ENCODE assay signal across 23 mouse cellular contexts in genomic region chr6:145469260-145469943, GRCm38 (mm10).
DNase-seq lines count a peak whose midpoint lies in the region; ATAC-seq and TF ChIP-seq lines count a peak whose summit lies in the region.
"Had no signal": no experiment of that assay in that cellular context is flagged by ENCODE, and none has a peak within 500 bp of the region (broad histone marks: within the 10 kb centered on the region; RNA-seq: fewer than 3 reads in every experiment).

No protein-coding gene starts in this region.

- peak; percentile 23; the same call in 1 of the 2 replicates for ATAC-seq in hindbrain, embryonic 15.5 days (ENCODE audit: low FRiP score, low read depth)
- ATAC-seq in hindbrain, embryonic 11.5 days (ENCODE audit: low FRiP score), result no peak
- ATAC-seq in neural tube, embryonic 13.5 days (ENCODE audit: low read depth), result 0 out of 2 replicates have a peak, but pooled peaks have one; percentile 10
- ATAC-seq in forebrain, postnatal 0 days, result peak; percentile 30; the same call in 1 of the 2 replicates
- ATAC-seq: intestine, embryonic 15.5 days had no signal

- no peak for TF ChIP-seq CTCF in forebrain, postnatal 0 days (IDR thresholded peaks at IDR 0.05; ENCODE audit: low read depth)

- no peaks in the 10 kb centered on the region for H3K36me3 ChIP-seq in hindbrain, embryonic 15.5 days
- H3K36me3 ChIP-seq in hindbrain, embryonic 11.5 days (ENCODE audit: control insufficient read depth, insufficient read depth, low read length), result no peaks in the 10 kb centered on the region
- H3K36me3 ChIP-seq in neural tube, embryonic 13.5 days, result no peaks in the 10 kb centered on the region
- no peaks in the 10 kb centered on the region for H3K36me3 ChIP-seq in forebrain, postnatal 0 days (ENCODE audit: insufficient read depth)
- H3K36me3 ChIP-seq: embryonic facial prominence, embryonic 13.5 days; heart, embryonic 10.5 days; intestine, embryonic 15.5 days; limb, embryonic 12.5 days had no signal

- no peak overlapping the region for H3K27ac ChIP-seq in hindbrain, embryonic 15.5 days (replicated peaks)
- no peak overlapping the region for H3K27ac ChIP-seq in hindbrain, embryonic 11.5 days (ENCODE audit: low read depth, low read length)
- peak overlapping the region; percentile 40 for H3K27ac ChIP-seq in neural tube, embryonic 13.5 days (replicated peaks)
- no peak overlapping the region for H3K27ac ChIP-seq in forebrain, postnatal 0 days (ENCODE audit: low read depth, low read length)
- H3K27ac ChIP-seq: embryonic facial prominence, embryonic 13.5 days; heart, embryonic 10.5 days; intestine, embryonic 15.5 days; limb, embryonic 12.5 days; liver, embryonic 14.5 days had no signal

- no peak overlapping the region for H3K4me3 ChIP-seq in hindbrain, embryonic 15.5 days
- no peak overlapping the region for H3K4me3 ChIP-seq in hindbrain, embryonic 11.5 days (ENCODE audit: low read depth, low read length)
- H3K4me3 ChIP-seq in neural tube, embryonic 13.5 days, result no peak overlapping the region
- H3K4me3 ChIP-seq in forebrain, postnatal 0 days (ENCODE audit: low read depth, low read length), result no peak overlapping the region
- H3K4me3 ChIP-seq: embryonic facial prominence, embryonic 13.5 days; erythroblast, embryonic 14.5 days; heart, embryonic 10.5 days; intestine, embryonic 15.5 days; limb, embryonic 12.5 days had no signal

- WGBS in hindbrain, embryonic 15.5 days, result 46% methylated on average over 8 of the region's 8 CpGs
- WGBS in hindbrain, embryonic 11.5 days, result 83% methylated on average over 8 of the region's 8 CpGs
- WGBS in neural tube, embryonic 13.5 days, result 36% methylated on average over 8 of the region's 8 CpGs
- WGBS in forebrain, postnatal 0 days, result 22% methylated on average over 8 of the region's 8 CpGs

- no peaks in the 10 kb centered on the region for H3K9me3 ChIP-seq in hindbrain, embryonic 15.5 days
- H3K9me3 ChIP-seq in hindbrain, embryonic 11.5 days (ENCODE audit: control insufficient read depth, low read length), result no peaks in the 10 kb centered on the region
- no peaks in the 10 kb centered on the region for H3K9me3 ChIP-seq in neural tube, embryonic 13.5 days
- H3K9me3 ChIP-seq in forebrain, postnatal 0 days (ENCODE audit: low read length), result no peaks in the 10 kb centered on the region
- H3K9me3 ChIP-seq: embryonic facial prominence, embryonic 13.5 days; heart, embryonic 10.5 days; intestine, embryonic 15.5 days had no signal

- DNase-seq in hindbrain, embryonic 11.5 days (ENCODE audit: low spot score), result no peak
- DNase-seq in neural tube, embryonic 10.5 days (ENCODE audit: extremely low spot score, low spot score), result no peak
- no peak for DNase-seq in forebrain, postnatal 0 days
- DNase-seq in MN1 (ENCODE audit: low spot score), result no peak
- no peak for DNase-seq in frontal cortex, postnatal 10 days (ENCODE audit: low spot score in 2 of 2)
- DNase-seq: adrenal gland, postnatal 14 days; cerebellum, adult 8-10 months; cerebellum, postnatal 36 days; embryo, embryonic 11 days; heart, postnatal 4 days; kidney, adult 9 months; kidney, postnatal 14 days; lung, postnatal 4 days; thymus, adult 18-20 months; thymus, postnatal 4 days had no signal

- H3K4me2 ChIP-seq in hindbrain, embryonic 15.5 days, result no peak overlapping the region
- no peak overlapping the region for H3K4me2 ChIP-seq in hindbrain, embryonic 11.5 days (replicated peaks; ENCODE audit: low read depth, low read length)
- no peak overlapping the region for H3K4me2 ChIP-seq in neural tube, embryonic 13.5 days
- H3K4me2 ChIP-seq in forebrain, postnatal 0 days (ENCODE audit: low read depth), result no peak overlapping the region
- H3K4me2 ChIP-seq: embryonic facial prominence, embryonic 13.5 days; intestine, embryonic 15.5 days; limb, embryonic 12.5 days had no signal

- H3K27me3 ChIP-seq in hindbrain, embryonic 15.5 days, result no peaks in the 10 kb centered on the region
- H3K27me3 ChIP-seq in hindbrain, embryonic 11.5 days (ENCODE audit: control insufficient read depth, insufficient read depth, low read length), result no peaks in the 10 kb centered on the region
- no peaks in the 10 kb centered on the region for H3K27me3 ChIP-seq in neural tube, embryonic 13.5 days
- no peaks in the 10 kb centered on the region for H3K27me3 ChIP-seq in forebrain, postnatal 0 days (ENCODE audit: insufficient read depth, low read length)
- H3K27me3 ChIP-seq: embryonic facial prominence, embryonic 13.5 days; intestine, embryonic 15.5 days; limb, embryonic 12.5 days had no signal

- peaks cover 15% of the 10 kb centered on the region for H3K4me1 ChIP-seq in hindbrain, embryonic 15.5 days (replicated peaks)
- no peaks in the 10 kb centered on the region for H3K4me1 ChIP-seq in hindbrain, embryonic 11.5 days (replicated peaks; ENCODE audit: control insufficient read depth, insufficient read depth, low read length)
- H3K4me1 ChIP-seq in neural tube, embryonic 13.5 days (replicated peaks), result peaks cover 38% of the 10 kb centered on the region
- 0 out of 2 replicates have a peak, but pooled peaks cover 8% of the 10 kb centered on the region for H3K4me1 ChIP-seq in forebrain, postnatal 0 days (ENCODE audit: insufficient read depth)
- H3K4me1 ChIP-seq: intestine, embryonic 15.5 days had no signal

- H3K9ac ChIP-seq in hindbrain, embryonic 15.5 days, result no peak overlapping the region
- no peak overlapping the region for H3K9ac ChIP-seq in hindbrain, embryonic 11.5 days (ENCODE audit: low read depth, low read length)
- H3K9ac ChIP-seq in neural tube, embryonic 13.5 days, result no peak overlapping the region
- no peak overlapping the region for H3K9ac ChIP-seq in forebrain, postnatal 0 days
- H3K9ac ChIP-seq: embryonic facial prominence, embryonic 13.5 days; intestine, embryonic 15.5 days; limb, embryonic 12.5 days; liver, embryonic 14.5 days had no signal
